9 mouse cellular contexts compared by ENCODE assay signal in the genomic region with DNA sequence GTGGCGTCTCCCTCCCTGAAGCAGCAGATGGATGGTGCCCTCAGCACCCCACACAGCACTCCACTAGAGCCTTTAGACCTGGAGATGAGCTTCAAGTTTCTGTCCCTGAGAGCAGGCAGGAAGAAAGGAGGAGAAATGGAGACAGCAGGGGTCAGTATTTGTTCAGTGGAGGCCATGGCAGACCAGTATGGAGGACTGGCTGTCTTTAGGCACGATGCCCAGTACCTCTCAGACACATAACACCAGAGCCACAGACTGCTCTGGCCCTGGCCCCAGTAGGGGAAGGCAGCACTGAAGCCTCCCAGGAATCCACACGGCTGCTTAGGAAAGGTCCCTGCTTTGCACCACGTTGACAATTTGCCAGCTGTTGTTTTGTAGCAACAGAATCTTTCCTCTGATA.
DNase-seq lines count a peak whose midpoint lies in the region; ATAC-seq and TF ChIP-seq lines count a peak whose summit lies in the region.
"Had no signal": no experiment of that assay in that cellular context is flagged by ENCODE, and none has a peak within 500 bp of the region (broad histone marks: within the 10 kb centered on the region; RNA-seq: fewer than 3 reads in every experiment).

No protein-coding gene starts in this region.

- H3K9ac ChIP-seq in kidney, postnatal 0 days (ENCODE audit: low read depth, low read length) = no peak overlapping the region
- no peak overlapping the region for H3K9ac ChIP-seq in limb, embryonic 13.5 days
- no peak overlapping the region for H3K9ac ChIP-seq in midbrain, embryonic 15.5 days
- H3K9ac ChIP-seq: limb, embryonic 12.5 days had no signal

- no peak overlapping the region for H3K27ac ChIP-seq in kidney, postnatal 0 days
- no peak overlapping the region for H3K27ac ChIP-seq in limb, embryonic 13.5 days
- no peak overlapping the region for H3K27ac ChIP-seq in midbrain, embryonic 15.5 days
- H3K27ac ChIP-seq: limb, embryonic 12.5 days had no signal

- no peak overlapping the region for H3K4me2 ChIP-seq in kidney, postnatal 0 days (ENCODE audit: low read length)
- no peak overlapping the region for H3K4me2 ChIP-seq in limb, embryonic 13.5 days (replicated peaks)
- no peak overlapping the region for H3K4me2 ChIP-seq in midbrain, embryonic 15.5 days
- H3K4me2 ChIP-seq: limb, embryonic 12.5 days had no signal

- WGBS in kidney, postnatal 0 days = 61% methylated on average over 4 of the region's 4 CpGs
- 40% methylated on average over 4 of the region's 4 CpGs for WGBS in limb, embryonic 13.5 days
- WGBS in midbrain, embryonic 15.5 days = 56% methylated on average over 4 of the region's 4 CpGs

- H3K4me1 ChIP-seq in kidney, postnatal 0 days (replicated peaks; ENCODE audit: insufficient read depth, low read length) = no peaks in the 10 kb centered on the region
- peaks cover 8% of the 10 kb centered on the region; the same call in 1 of the 2 replicates for H3K4me1 ChIP-seq in limb, embryonic 13.5 days
- H3K4me1 ChIP-seq in midbrain, embryonic 15.5 days = no peaks in the 10 kb centered on the region
- H3K4me1 ChIP-seq: limb, embryonic 12.5 days had no signal

- H3K9me3 ChIP-seq in kidney, postnatal 0 days (replicated peaks; ENCODE audit: low read length) = no peaks in the 10 kb centered on the region
- H3K9me3 ChIP-seq in limb, embryonic 13.5 days = no peaks in the 10 kb centered on the region
- H3K9me3 ChIP-seq in midbrain, embryonic 15.5 days = no peaks in the 10 kb centered on the region
- H3K9me3 ChIP-seq: limb, embryonic 12.5 days had no signal

- peak; percentile 40; the same call in 1 of the 2 replicates for TF ChIP-seq CTCF in kidney, postnatal 0 days (IDR thresholded peaks at IDR 0.05; ENCODE audit: low read depth)

- no peak for ATAC-seq in kidney, postnatal 0 days (replicated peaks; ENCODE audit: low FRiP score, low read depth)
- peak; percentile 77 for ATAC-seq in limb, embryonic 13.5 days (ENCODE audit: low FRiP score, low read depth)
- ATAC-seq in midbrain, embryonic 15.5 days (replicated peaks) = no peak

- no peak overlapping the region for H3K4me3 ChIP-seq in kidney, postnatal 0 days (replicated peaks; ENCODE audit: low read depth, low read length)
- H3K4me3 ChIP-seq in limb, embryonic 13.5 days = no peak overlapping the region
- H3K4me3 ChIP-seq in midbrain, embryonic 15.5 days = no peak overlapping the region
- H3K4me3 ChIP-seq: limb, embryonic 12.5 days had no signal

- DNase-seq in kidney, postnatal 0 days (ENCODE audit: low spot score) = peak; percentile 37
- DNase-seq in kidney, postnatal 14 days = no peak
- DNase-seq in NIH3T3 (ENCODE audit: low read depth) = peak; percentile 52
- DNase-seq in gastrocnemius, adult 18-20 months (ENCODE audit: low spot score) = peak; percentile 28
- DNase-seq in spleen, postnatal 4 days (ENCODE audit: low spot score in 2 of 2) = no peak
- no peak for DNase-seq in frontal cortex, postnatal 36 days (ENCODE audit: low spot score in 2 of 2)

- no peaks in the 10 kb centered on the region for H3K27me3 ChIP-seq in kidney, postnatal 0 days (ENCODE audit: insufficient read depth, low read length)
- H3K27me3 ChIP-seq in limb, embryonic 13.5 days = peaks cover 3% of the 10 kb centered on the region; the same call in 1 of the 2 replicates
- H3K27me3 ChIP-seq in midbrain, embryonic 15.5 days (replicated peaks) = no peaks in the 10 kb centered on the region

- no peaks in the 10 kb centered on the region for H3K36me3 ChIP-seq in kidney, postnatal 0 days (ENCODE audit: insufficient read depth, low read length)
- H3K36me3 ChIP-seq in limb, embryonic 13.5 days = no peaks in the 10 kb centered on the region
- H3K36me3 ChIP-seq in midbrain, embryonic 15.5 days (replicated peaks) = no peaks in the 10 kb centered on the region
- H3K36me3 ChIP-seq: limb, embryonic 12.5 days had no signal

Comparison
In these comparisons a context has a peak if more than half of its experiments do, and no peak if none do; other contexts are left out.
1. DNase-seq: peak in kidney, postnatal 0 days (single experiment), NIH3T3 (single experiment) and gastrocnemius, adult 18-20 months (single experiment); none in kidney, postnatal 14 days (single experiment), spleen, postnatal 4 days (0 of 2) and frontal cortex, postnatal 36 days (0 of 2).